Mouse (Mus musculus): Measurements from ENCODE around the gene Cbx5.
"Not testable (repeated sequence)": the region's sequence is repeated elsewhere in the genome, so short reads cannot be mapped to it uniquely, and the experiment has no call there.

Gene Cbx5

GRCm38 (mm10) chr15:103250195-103250740 lies 10.7 kb upstream of the Cbx5 start:
- DNase-seq (ENCODE audit: low read depth, low spot score): peak; percentile 47

GRCm38 (mm10) chr15:103249511-103249910 lies 9.9 kb upstream of the Cbx5 start:
- not testable (repeated sequence) for DNase-seq (ENCODE audit: low read depth, low spot score)

- DNase-seq (ENCODE audit: low read depth, low spot score): peak; percentile 29
Measured at GRCm38 (mm10) chr15:103248401-103249313, 9.0 kb upstream of the Cbx5 start.

- DNase-seq (ENCODE audit: low read depth, low spot score): no peak
Measured at GRCm38 (mm10) chr15:103247782-103248400, 8.3 kb upstream of the Cbx5 start.

DNA sequence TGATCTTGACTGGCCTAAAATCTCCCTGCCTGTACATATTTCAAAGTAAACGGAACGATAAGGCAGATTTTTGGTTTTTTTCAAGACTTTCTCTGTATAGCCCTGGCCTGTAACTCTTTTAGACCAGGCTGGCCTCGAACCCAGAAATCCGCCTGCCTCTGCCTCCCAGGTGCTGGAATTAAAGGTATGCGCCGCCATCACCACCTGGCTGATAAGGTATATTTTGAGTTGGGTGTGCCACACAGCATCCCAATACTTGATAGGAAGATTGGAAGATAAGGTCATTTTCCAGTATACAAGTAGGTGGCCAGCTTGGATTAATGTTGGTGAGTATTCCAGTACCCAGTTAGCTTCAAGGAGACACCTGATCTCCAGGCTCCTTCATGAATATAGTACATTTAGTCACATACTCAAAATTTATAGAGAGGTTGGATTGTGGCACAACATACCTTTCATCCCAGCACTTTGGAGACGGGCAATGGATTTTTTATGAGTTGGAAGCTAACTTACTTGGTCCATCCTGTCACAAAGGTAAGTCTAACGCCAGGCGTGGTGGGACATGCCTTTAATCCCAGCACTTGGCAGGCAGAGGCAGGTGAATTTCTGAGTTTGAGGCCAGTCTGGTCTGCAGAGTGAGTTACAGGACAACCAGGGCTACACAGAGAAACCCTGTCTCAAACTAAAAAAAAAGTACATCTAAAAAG lies 7.6 kb upstream of the Cbx5 start:
- no peak for DNase-seq (ENCODE audit: low read depth, low spot score)

DNA sequence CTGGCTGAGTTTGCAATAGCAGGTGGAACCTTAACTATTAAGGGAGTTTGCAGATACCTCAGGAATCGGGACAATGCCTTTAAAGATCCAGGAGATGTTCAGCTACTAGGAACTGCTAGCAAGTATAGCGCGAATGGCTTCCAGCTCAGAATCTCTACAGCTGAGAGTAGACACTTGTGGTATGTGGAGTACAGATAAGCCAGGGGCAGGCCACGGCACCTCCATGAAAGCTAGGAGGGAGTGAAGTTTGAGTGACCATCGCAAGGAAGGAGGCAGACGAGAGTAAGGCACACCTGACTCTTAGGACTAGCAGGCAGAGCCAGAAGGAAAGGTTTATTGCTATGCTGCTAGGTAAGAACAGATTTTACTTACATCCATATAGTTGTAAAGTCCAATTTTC lies 6.0 kb upstream of the Cbx5 start:
- DNase-seq (ENCODE audit: low read depth, low spot score): no peak

DNA sequence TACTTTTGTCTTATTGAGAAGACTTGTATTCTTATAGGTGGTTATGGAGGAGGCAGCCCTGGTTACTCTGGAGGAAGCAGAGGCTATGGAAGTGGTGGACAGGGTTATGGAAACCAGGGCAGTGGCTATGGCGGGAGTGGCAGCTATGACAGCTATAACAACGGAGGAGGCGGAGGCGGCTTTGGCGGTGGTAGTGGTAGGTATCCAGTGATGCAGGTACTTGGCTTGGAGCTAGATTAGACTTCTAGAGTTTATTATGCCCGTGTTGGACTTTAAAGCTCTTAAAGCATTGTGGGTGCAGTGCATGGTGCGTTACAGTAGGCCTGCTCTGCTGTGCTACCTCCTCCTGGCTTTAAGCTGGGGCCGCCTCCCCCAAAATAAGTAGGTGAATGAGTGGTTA lies 3.3 kb upstream of the Cbx5 start:
- no peak for DNase-seq (ENCODE audit: low read depth, low spot score)

GRCm38 (mm10) chr15:103241071-103242018 lies 1.7 kb upstream of the Cbx5 start:
- DNase-seq (ENCODE audit: low read depth, low spot score): not testable (repeated sequence)

DNA sequence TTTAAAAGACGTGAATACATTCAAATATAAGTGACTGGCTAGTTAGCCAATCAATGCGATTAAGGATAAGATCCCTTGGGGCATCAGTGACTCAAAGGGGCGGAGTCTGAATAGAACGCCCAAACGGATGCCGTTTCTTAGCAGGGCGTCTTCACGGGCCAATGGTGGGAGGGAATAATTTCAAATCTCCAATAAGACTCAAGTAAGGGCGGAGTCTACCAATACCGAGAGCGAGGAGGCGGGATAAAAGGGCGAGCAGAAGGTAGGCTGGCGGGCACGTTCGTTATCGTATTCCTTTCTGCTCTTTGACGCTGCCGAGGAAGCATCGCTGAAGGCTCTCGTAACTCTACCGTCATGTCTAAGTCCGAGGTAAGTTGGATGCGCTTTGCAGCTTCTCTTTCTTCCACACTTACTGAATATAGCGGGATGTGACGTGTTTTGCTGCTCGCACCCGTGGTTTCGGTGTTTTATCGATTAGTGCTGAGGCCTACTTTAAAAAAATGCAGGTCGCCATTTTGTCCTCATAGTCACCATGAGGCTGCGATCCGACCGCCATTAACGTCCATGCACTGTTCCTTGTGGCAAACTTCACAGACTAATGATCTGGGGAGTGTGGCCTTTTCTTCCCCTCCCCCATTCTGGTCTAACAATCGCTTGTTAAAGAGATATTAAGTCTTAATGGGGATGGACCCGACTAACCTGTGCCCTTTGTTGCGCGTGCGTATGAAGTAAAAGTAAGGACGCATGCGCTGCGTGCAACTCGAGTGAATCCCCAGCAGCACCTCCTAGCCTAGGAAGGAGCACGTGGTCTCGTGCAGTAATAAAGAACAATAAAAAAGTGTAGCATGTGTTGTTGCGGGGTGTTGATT lies 778 bp upstream of the Cbx5 start, which contains the start of gene Hnrnpa1:
TSS of gene Hnrnpa1 (plus strand) at position 273 of the 869 bp plus-strand sequence.
- DNase-seq (ENCODE audit: low read depth, low spot score): peak; percentile 100

DNA sequence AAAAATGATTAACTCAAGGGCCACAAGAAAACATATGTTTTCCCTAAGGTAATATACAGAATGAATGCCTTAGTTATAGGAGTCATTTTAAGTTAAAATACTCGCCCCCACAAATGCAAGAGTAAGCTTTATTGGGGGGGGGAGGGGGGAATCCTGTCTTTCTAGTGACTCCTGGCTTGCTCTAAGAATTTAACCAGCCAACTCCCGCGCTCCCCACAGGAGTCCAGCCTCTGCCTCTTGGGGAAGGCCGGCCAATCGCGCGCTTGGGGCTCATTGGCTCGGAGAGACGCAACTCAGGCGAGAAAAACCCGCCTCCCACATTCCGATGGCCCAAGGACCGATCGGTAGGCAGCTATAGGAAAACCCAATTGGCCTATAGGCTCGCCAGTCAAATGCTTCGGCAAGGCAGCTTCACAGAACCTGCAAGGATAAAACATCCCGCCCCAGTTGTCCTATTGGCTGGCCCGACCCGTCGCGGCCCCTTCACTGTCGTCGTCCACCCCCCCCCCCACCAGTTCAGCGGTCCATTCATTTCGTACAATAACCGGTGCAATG lies 409 bp downstream of the Cbx5 start:
- DNase-seq (ENCODE audit: low read depth, low spot score): peak; percentile 99

GRCm38 (mm10) chr15:103237295-103237694 lies 2.3 kb downstream of the Cbx5 start:
- DNase-seq (ENCODE audit: low read depth, low spot score): no peak

DNA sequence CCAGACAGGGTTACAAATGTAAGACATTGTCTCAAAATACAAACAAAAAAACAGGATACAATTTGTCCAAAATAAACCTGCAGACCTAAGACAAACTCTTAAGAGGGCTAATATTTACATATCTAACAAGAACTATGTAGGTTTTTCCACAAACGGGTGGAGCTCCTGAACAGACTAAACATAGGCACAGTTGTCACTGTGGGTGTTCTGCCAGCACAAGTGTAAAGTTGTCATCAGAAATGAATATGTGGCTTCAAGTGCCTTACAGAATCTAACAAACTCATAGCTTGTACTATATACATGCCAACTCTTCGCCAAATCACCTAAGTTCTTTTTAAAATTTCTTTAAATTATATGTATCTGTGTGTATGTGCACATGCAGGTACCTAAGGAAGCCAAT lies 6.5 kb downstream of the Cbx5 start:
- DNase-seq (ENCODE audit: low read depth, low spot score): peak; percentile 71

GRCm38 (mm10) chr15:103228904-103229303 lies 10.7 kb downstream of the Cbx5 start:
- no peak for DNase-seq (ENCODE audit: low read depth, low spot score)

DNA sequence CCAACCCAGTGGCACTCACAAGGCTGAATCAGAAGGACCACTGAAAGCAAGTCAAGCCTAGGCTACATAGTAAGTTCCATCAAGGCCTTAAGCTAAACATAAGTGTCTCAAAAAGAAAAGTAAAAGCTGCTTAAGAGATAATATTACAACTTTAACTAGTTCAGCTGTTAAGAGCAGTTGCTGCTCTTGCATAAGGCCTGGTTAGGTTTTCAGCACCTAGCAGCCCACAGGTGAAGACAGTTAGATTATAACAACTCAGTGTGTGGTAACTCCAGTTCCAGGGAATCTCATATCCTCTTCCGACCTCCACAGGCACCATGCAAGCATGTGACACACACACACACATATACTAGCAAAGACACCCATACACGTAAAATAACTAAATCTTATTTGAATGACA lies 12.0 kb downstream of the Cbx5 start:
- DNase-seq (ENCODE audit: low read depth, low spot score): no peak

GRCm38 (mm10) chr15:103227022-103227421 lies 12.6 kb downstream of the Cbx5 start:
- no peak for DNase-seq (ENCODE audit: low read depth, low spot score)

- no peak for DNase-seq (ENCODE audit: low read depth, low spot score)
Measured at GRCm38 (mm10) chr15:103224161-103224560, 15.5 kb downstream of the Cbx5 start.

GRCm38 (mm10) chr15:103221386-103221785 lies 18.2 kb downstream of the Cbx5 start:
- DNase-seq (ENCODE audit: low read depth, low spot score): no peak

DNA sequence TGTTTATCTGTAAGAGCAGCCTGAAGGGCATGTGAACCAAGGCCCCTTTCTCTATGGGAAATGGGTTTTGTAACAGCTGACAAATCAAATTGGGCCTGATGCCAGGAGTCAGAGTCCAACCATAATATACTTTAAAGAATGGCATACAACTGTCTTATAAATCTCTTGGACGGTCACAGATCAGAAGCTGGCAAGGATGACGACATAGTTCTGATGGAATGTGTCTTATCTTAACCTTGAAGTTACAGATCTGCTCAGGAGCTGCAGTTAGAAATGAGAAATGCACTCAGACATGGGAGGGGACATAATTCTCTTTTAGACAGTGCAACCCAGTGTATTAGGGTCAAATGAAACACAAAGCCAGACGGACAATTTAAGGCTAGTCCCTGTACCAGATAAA lies 18.8 kb downstream of the Cbx5 start:
- DNase-seq (ENCODE audit: low read depth, low spot score): no peak

DNA sequence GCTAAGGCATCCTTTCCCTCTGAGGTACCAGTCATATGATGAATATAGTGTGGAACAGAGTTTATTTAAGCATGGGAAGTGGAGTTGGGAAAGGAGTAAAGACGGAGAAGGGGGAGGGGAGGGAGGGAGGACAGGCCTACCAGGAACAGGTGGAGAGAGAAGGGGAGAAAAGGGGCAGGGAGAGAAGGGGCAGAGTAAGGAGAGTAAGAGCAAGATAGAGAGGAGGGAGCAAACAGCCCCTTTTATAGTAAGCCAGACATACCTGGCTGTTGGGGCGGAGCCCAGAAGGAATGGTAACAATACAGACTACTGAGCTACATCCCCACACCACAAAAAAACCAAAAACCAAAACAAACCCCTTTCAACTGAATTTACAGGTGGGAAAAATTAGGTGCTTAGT lies 23.6 kb downstream of the Cbx5 start:
- DNase-seq (ENCODE audit: low read depth, low spot score): no peak

Data from brain, adult 2 months (tissue).